Mouse (Mus musculus): ENCODE measurements at regions not wholly inside any gene's neighbourhood (a gene's known extent, or its start where the extent isn't known, plus 50 kb on each side); places are given as distances from the start of the nearest gene placed in this dataset.
A peak's percentile ranks its signal among the peaks of the same experiment; 100 is the strongest.
"Not testable (repeated sequence)": the region's sequence is repeated elsewhere in the genome, so short reads cannot be mapped to it uniquely, and the experiment has no call there.

DNA sequence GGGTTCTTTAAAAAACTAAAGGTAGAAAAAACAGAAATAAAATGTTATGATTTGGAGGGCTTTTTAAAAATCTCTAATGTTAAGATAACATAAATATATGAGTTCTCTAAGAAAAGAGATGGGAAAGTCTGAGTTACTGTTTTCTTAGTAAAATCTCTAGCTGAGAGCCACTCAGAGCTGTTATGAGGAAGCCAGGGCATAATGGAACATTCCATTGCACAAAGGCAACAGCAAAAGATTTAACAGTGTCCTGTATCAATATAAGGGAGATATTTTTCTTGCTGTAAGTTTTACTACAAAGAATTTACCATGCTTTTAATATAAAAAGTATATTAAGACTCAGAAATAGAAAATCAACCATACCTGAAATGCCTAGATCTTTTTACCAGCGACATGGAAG, 82.9 kb upstream of the Rfc3 start:
- no peak for DNase-seq

DNA sequence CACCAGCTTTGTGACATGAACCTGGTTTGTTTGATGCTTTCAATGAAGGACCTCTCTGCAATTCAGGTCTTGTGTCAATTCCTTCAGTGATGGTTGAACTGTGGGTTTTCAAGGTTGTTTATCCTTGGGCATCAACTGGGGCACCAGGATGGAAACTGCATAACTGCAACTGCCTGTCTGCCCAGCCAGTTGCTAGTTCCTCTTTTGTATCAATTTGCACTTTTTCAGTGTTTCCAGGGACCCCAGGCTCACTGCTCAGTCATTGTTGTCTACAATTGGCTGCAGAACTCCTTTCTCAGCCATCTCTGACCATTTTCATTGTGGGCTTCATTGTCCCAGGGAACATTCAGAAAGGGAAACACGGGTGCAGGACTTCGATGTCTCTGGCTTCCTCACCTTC, 74.6 kb upstream of the Rfc3 start:
- DNase-seq = no peak

- DNase-seq = not testable (repeated sequence)
Observed at GRCm38 (mm10) chr5:151724403-151724802, 73.4 kb upstream of the Rfc3 start.

DNA sequence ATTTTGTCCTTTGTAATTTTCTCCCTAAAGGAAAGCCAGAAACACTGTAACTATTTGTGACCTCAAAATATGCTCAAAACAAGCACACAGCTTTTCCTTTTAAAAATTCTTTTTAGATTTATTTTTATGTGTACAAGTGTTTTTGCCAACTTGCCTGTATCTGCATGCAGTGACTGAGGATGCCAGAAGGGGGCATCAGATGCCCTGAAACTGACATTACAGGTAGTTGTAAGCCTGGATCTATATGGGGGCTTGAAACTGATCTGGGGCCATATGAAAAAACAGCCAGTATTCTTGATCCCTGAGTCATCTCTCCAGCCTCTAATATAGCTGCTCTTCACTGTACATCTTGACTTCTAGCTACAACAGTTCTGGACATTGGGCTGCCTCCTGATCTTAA, 71.4 kb upstream of the Rfc3 start:
- DNase-seq = peak; percentile 12

DNA sequence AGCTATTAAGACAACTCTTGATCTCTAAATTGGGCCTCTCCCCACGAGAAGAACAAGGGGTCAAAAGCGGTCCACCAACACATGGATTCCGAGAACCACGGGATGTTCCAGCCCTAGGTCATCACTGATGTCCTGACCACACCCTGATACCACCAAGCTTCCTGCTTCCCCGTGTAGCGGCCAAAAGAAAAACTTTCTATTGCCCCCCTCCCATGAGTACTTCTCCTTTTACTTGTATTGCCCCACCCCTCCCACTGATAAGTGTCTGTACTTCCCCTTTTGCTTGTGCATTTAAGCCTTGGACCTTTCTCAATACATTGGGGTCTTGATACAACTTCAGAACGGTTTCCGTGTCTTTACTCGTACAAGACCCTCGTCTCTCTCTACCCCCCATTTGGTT, 68.7 kb upstream of the Rfc3 start:
- DNase-seq = not testable (repeated sequence)

DNA sequence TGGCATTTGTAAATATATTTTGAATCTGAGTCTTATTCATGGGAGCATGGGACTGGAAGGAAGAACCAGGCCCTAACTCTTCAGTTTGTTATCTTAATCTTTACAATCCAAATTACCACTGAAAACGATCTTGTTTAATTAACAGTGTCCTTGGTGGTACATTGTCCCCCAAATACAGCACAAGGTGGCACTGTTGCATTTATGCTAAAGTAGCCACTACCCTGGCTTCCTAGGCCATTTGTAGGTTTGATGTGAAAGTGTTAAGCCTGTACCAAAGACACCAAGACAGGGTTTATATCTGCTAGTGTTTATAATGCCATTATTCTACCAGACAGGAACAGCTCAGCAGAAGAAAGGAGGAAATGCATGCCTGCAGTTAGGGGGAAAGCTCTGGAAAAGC, 66.9 kb upstream of the Rfc3 start:
- DNase-seq = no peak

DNA sequence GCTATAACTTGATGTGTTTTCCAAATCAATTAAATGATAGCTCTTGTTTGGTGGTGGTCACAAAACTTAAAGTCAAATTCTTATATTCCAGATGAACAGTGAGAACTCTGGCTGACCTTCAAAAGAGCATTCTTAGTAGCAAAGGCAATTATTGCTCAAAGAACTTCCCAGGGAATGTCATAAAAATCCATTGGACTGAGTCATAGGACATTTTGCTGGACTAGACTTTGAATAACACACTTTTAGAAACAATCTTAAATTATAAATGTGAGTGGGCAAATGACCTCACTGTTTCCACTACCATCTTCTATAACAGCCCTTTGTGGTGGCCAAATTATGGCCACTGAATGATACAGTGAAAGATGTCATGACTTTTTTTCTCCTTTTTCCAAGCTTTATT, 54.2 kb upstream of the Rfc3 start:
- DNase-seq = no peak

GRCm38 (mm10) chr5:151704049-151704448, 53.0 kb upstream of the Rfc3 start:
- DNase-seq = no peak

Measured in liver (tissue).